Mouse (Mus musculus): Measurements from ENCODE around the gene Gm10662.
"Not testable (repeated sequence)": the region's sequence is repeated elsewhere in the genome, so short reads cannot be mapped to it uniquely, and the experiment has no call there.

The Gm10662 gene

DNA sequence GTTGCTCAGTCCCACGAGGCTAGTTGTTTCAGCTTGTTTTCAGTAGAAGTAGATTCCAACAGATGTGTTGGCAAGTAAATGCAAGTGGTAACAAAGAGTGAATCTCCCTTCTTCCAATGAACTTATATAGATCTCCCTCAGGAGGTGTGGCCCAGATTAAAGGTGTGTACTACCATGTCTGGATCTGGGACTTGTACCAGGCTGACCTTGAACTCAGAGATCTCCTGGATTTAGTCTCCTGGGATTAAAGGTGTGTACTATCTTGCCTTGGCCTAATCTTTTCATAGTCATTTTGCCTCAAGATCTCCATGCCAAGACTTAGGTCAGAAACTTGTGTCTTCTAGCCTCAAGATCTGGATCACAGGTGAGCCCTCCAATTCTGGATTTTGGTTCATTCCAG, at the start of gene Gm10662:
TSS of gene Gm10662 (minus strand) at position 101 of the 400 bp plus-strand sequence.
- DNase-seq (ENCODE audit: low read depth): not testable (repeated sequence)

DNA sequence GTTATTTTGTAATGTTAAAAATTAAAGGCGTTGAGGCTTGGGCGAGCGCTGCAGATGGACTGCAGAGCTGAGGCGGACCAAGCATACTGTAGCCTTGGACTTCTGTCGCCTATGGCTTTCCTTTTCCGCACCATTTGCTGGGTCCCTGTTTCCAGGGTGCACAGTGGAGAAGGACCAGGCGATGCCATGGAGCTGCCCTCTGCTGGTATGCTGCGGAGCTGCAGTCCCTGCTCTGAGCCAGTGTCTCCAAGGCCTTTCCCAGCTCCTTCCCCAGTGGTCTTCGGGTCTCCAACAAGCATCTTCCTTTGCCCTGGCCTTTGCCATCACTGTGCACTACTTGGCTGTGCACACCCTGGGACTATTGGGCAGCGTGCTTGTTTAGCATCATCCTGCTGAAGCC, 19.2 kb upstream of the Gm10662 start:
- not testable (repeated sequence) for DNase-seq (ENCODE audit: low read depth)

All from naive thymus-derived CD4-positive, alpha-beta T cell, adult 2 months (primary cell).